Mouse (Mus musculus): ENCODE data around the gene Ofcc1. TPM values are rescaled to one million over a fixed set of nuclear protein-coding genes. Genes with fewer than 3 reads are reported as not detected.

Ofcc1 gene
- polyA plus RNA-seq, 1 experiment: not detected

DNA sequence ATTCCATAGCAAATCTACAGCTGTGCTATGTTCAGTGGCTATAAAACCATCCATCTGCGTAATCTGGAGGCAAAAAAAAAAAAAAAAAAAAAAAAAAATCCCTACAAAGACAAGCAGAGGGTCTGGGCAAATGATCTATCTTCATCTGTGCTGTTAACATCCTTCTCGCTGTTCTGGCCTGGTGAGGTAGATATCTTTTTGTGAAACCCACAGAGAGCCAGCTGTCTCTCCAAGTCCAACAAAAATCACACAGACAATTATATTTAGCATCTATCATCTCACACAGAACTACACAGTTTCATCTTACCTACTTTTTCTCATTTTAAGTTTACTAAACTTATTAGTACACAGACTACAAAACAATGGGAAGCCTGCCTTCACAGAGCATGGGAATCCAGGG lies 323.4 kb downstream of the Ofcc1 start:
- Histone ChIP-seq H3K27me3 (ENCODE audit: control insufficient read depth, insufficient read depth, low read length) (no peaks in the 10 kb centered on the region), H3K4me1 (ENCODE audit: control insufficient read depth, insufficient read depth, low read length) (no peaks in the 10 kb centered on the region), H3K36me3 (ENCODE audit: control insufficient read depth, insufficient read depth, low read length) (no peaks in the 10 kb centered on the region), H3K27ac (ENCODE audit: control insufficient read depth, insufficient read depth, low read depth, low read length) (no peak overlapping the region), H3K4me3 (ENCODE audit: control insufficient read depth, low read depth, low read length) (no peak overlapping the region)
- TF ChIP-seq CTCF (IDR thresholded peaks at IDR 0.05; ENCODE audit: control insufficient read depth, insufficient read depth, insufficient replicate concordance, low read depth, low read length) (no peak), POLR2A (IDR thresholded peaks at IDR 0.05; ENCODE audit: control insufficient read depth, low read depth, low read length) (no peak)

DNA sequence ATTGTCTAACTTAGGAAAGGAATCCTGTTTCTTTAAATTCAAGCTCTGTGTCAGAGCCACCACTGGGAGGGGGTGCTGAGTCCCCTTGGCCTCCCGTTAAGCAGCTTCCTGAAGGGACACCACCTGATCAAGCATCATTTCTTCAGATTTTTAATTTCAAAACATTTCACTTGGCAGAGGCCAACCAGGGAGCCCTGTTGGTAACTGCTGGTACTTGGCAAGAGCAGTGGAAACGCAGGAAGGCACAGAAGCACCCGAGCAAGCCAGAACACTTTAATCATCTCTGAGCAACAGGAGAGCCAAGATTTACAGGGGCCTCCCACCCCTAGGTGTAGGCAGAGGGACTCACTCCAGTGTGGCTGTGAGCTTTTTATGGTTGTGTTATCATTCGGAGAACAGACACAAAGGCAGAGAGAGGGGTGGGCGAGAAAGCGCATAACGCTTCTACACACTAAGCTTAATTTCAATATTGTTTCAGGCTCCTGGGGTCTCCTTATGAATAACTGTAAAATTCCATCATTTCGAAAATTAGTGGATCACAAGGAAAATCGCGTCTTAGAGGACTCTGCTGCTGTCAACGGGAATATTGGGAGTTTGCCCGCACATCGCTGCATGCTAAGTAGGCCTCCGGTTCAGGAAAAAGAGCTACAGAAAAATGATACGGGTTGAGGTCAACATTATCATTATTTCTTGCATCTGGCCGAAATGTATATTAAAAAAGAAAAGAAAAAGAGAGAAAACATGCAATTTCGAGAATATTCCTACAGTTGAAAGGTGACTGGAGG lies 324.1 kb downstream of the Ofcc1 start:
- TF ChIP-seq CTCF (IDR thresholded peaks at IDR 0.05; ENCODE audit: control insufficient read depth, insufficient read depth, insufficient replicate concordance, low read depth, low read length): no peak
- no peak for TF ChIP-seq POLR2A (IDR thresholded peaks at IDR 0.05; ENCODE audit: control insufficient read depth, low read depth, low read length)
- no peaks in the 10 kb centered on the region for H3K4me1 ChIP-seq (ENCODE audit: control insufficient read depth, insufficient read depth, low read length)
- H3K27me3 ChIP-seq (ENCODE audit: control insufficient read depth, insufficient read depth, low read length): no peaks in the 10 kb centered on the region
- H3K27ac ChIP-seq (ENCODE audit: control insufficient read depth, insufficient read depth, low read depth, low read length): no peak overlapping the region
- H3K36me3 ChIP-seq (ENCODE audit: control insufficient read depth, insufficient read depth, low read length): no peaks in the 10 kb centered on the region
- no peak overlapping the region for H3K4me3 ChIP-seq (ENCODE audit: control insufficient read depth, low read depth, low read length)

DNA sequence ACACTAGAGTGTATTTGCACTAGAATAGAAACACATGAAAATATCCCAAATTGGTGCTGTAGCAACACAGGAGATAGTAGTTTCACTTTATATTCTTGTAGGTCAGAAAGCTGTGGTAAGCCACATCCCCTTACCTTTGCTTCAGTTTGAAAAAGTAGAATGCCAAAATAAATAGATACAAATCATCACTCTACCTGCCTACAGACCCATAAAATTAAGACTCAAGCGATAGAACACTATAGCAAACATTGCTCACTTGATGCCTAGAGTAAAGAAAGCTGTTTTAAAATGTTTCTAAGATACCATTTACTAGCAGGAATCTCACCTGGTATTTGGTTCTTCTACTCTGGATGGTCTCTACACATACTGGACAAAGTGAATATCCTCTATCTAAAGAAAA lies 331.8 kb downstream of the Ofcc1 start:
- no peaks in the 10 kb centered on the region for H3K36me3 ChIP-seq (ENCODE audit: control insufficient read depth, insufficient read depth, low read length)
- no peak overlapping the region for H3K4me3 ChIP-seq (ENCODE audit: control insufficient read depth, low read depth, low read length)
- no peak overlapping the region for H3K27ac ChIP-seq (ENCODE audit: control insufficient read depth, insufficient read depth, low read depth, low read length)
- no peaks in the 10 kb centered on the region for H3K4me1 ChIP-seq (ENCODE audit: control insufficient read depth, insufficient read depth, low read length)
- H3K27me3 ChIP-seq (ENCODE audit: control insufficient read depth, insufficient read depth, low read length): no peaks in the 10 kb centered on the region
- TF ChIP-seq POLR2A (IDR thresholded peaks at IDR 0.05; ENCODE audit: control insufficient read depth, low read depth, low read length) (no peak), CTCF (IDR thresholded peaks at IDR 0.05; ENCODE audit: control insufficient read depth, insufficient read depth, insufficient replicate concordance, low read depth, low read length) (no peak)

DNA sequence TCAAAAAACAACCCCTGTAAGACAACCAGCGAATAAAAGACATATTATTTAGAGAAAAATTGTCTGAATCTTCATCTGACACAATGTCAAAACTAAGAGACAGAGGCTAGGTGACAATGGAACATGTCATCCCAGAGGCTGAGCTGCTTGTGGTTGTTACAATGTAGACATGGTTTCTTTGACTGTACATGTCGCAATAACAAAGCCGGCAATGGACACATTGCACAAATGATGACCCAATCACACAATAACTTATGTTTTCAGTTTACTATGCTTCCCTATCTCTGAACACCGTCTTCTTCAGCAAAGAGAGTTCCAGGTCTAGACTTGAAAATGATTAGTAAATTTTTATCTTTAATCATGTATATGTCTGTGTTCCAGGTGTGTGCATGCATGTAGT lies 332.4 kb downstream of the Ofcc1 start:
- H3K4me1 ChIP-seq (ENCODE audit: control insufficient read depth, insufficient read depth, low read length): no peaks in the 10 kb centered on the region
- H3K27ac ChIP-seq (ENCODE audit: control insufficient read depth, insufficient read depth, low read depth, low read length): no peak overlapping the region
- no peak overlapping the region for H3K4me3 ChIP-seq (ENCODE audit: control insufficient read depth, low read depth, low read length)
- no peaks in the 10 kb centered on the region for H3K36me3 ChIP-seq (ENCODE audit: control insufficient read depth, insufficient read depth, low read length)
- TF ChIP-seq CTCF (IDR thresholded peaks at IDR 0.05; ENCODE audit: control insufficient read depth, insufficient read depth, insufficient replicate concordance, low read depth, low read length): no peak
- TF ChIP-seq POLR2A (IDR thresholded peaks at IDR 0.05; ENCODE audit: control insufficient read depth, low read depth, low read length): no peak
- no peaks in the 10 kb centered on the region for H3K27me3 ChIP-seq (ENCODE audit: control insufficient read depth, insufficient read depth, low read length)

DNA sequence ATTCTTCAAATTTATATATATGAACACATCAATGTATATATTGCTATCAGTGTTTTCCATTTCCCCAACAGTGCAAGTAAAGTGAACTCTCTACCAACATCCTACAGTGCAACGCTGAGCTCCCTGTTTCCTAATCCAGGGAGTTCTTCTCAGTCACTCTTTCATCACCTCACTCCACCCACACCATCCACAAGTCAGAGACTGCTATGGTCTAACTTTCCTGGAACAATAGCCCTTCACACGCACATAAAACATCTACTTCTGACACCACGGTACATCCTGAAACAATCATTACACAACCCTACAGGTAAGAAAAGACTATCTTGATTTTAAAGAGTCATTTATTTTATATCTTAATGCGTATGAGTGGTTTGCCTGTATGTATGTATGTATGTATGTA lies 335.4 kb downstream of the Ofcc1 start:
- H3K27ac ChIP-seq (ENCODE audit: control insufficient read depth, insufficient read depth, low read depth, low read length): no peak overlapping the region
- TF ChIP-seq CTCF (IDR thresholded peaks at IDR 0.05; ENCODE audit: control insufficient read depth, insufficient read depth, insufficient replicate concordance, low read depth, low read length) (no peak), POLR2A (IDR thresholded peaks at IDR 0.05; ENCODE audit: control insufficient read depth, low read depth, low read length) (no peak)
- no peak overlapping the region for H3K4me3 ChIP-seq (ENCODE audit: control insufficient read depth, low read depth, low read length)
- H3K27me3 ChIP-seq (ENCODE audit: control insufficient read depth, insufficient read depth, low read length): no peaks in the 10 kb centered on the region
- no peaks in the 10 kb centered on the region for H3K36me3 ChIP-seq (ENCODE audit: control insufficient read depth, insufficient read depth, low read length)
- H3K4me1 ChIP-seq (ENCODE audit: control insufficient read depth, insufficient read depth, low read length): no peaks in the 10 kb centered on the region

DNA sequence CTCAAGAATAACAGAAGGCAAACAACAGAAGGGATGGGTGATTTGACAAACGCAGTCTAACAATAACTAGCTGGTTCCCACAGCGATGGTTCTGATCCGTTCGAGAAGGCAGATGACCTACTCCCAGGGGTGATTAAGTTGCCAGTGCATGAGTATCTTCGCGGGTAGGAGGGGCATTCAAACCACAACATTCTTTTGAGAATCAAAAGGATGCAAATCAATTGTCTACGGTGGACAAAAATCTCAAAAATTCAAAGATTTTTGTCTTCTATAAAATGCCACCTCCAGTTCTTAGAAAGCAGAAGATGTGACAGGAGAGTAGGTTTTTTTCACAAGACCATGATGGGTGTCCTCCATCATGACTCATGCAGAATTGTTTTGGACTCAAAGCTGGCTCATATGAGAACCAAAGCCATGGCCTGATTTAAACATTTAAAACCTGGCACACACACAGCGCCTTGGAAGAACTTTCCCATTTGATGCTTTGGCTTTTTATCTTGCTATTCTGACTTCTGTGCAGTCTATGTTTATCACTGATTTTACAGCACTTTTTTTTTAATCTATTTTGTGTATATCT lies 338.0 kb downstream of the Ofcc1 start:
- H3K4me3 ChIP-seq (ENCODE audit: control insufficient read depth, low read depth, low read length): no peak overlapping the region
- no peak overlapping the region for H3K27ac ChIP-seq (ENCODE audit: control insufficient read depth, insufficient read depth, low read depth, low read length)
- no peaks in the 10 kb centered on the region for H3K36me3 ChIP-seq (ENCODE audit: control insufficient read depth, insufficient read depth, low read length)
- H3K27me3 ChIP-seq (ENCODE audit: control insufficient read depth, insufficient read depth, low read length): no peaks in the 10 kb centered on the region
- TF ChIP-seq CTCF (IDR thresholded peaks at IDR 0.05; ENCODE audit: control insufficient read depth, insufficient read depth, insufficient replicate concordance, low read depth, low read length): no peak
- no peak for TF ChIP-seq POLR2A (IDR thresholded peaks at IDR 0.05; ENCODE audit: control insufficient read depth, low read depth, low read length)
- H3K4me1 ChIP-seq (ENCODE audit: control insufficient read depth, insufficient read depth, low read length): no peaks in the 10 kb centered on the region

DNA sequence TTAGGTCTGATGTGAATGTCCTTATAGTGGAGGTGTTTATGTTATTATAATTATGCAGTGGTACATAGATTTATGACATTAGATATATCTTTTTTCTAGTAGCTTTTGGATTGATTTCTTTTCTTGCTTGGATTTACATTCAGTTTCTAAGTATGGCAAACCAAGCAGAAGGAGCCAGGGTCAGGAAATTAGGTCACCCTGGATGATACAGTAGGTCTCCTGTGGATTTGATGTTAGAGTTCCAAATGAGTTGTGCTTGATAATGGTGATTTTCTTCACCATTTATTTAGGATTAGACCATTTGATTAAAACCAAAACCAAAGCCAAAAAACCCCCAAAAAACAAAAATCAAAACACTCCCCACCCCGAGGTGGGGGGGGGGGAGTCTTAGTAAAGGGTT lies 338.6 kb downstream of the Ofcc1 start:
- Histone ChIP-seq H3K27ac (ENCODE audit: control insufficient read depth, insufficient read depth, low read depth, low read length) (no peak overlapping the region), H3K27me3 (ENCODE audit: control insufficient read depth, insufficient read depth, low read length) (no peaks in the 10 kb centered on the region), H3K36me3 (ENCODE audit: control insufficient read depth, insufficient read depth, low read length) (no peaks in the 10 kb centered on the region), H3K4me1 (ENCODE audit: control insufficient read depth, insufficient read depth, low read length) (no peaks in the 10 kb centered on the region), H3K4me3 (ENCODE audit: control insufficient read depth, low read depth, low read length) (no peak overlapping the region)
- TF ChIP-seq CTCF (IDR thresholded peaks at IDR 0.05; ENCODE audit: control insufficient read depth, insufficient read depth, insufficient replicate concordance, low read depth, low read length): no peak
- no peak for TF ChIP-seq POLR2A (IDR thresholded peaks at IDR 0.05; ENCODE audit: control insufficient read depth, low read depth, low read length)

All from testis, adult 2 months (tissue).